ENCODE assay signal across 8 mouse cellular contexts in genomic region chr6:91736471-91736870, GRCm38 (mm10). TPM values are rescaled to one million over a fixed set of nuclear protein-coding genes. Genes with fewer than 3 reads are reported as not detected.
DNase-seq lines count a peak whose midpoint lies in the region; ATAC-seq and TF ChIP-seq lines count a peak whose summit lies in the region.

No protein-coding gene starts in this region.

- no peaks in the 10 kb centered on the region for H3K27me3 ChIP-seq in heart, embryonic 11.5 days (ENCODE audit: control insufficient read depth, insufficient read depth, low read length)
- no peaks in the 10 kb centered on the region for H3K27me3 ChIP-seq in forebrain, embryonic 13.5 days

- H3K4me3 ChIP-seq in heart, embryonic 11.5 days (ENCODE audit: low read depth, low read length), result no peak overlapping the region
- no peak overlapping the region for H3K4me3 ChIP-seq in embryonic fibroblast, embryonic 13.5 days (ENCODE audit: insufficient read depth, low read length)
- no peak overlapping the region for H3K4me3 ChIP-seq in forebrain, embryonic 13.5 days

- H3K9ac ChIP-seq in heart, embryonic 11.5 days (ENCODE audit: low read depth, low read length), result no peak overlapping the region
- H3K9ac ChIP-seq in forebrain, embryonic 13.5 days, result no peak overlapping the region

- H3K27ac ChIP-seq in heart, embryonic 11.5 days (ENCODE audit: low read depth, low read length), result no peak overlapping the region
- H3K27ac ChIP-seq in embryonic fibroblast, embryonic 13.5 days (ENCODE audit: insufficient read depth, low read length), result peak overlapping the region; percentile 21
- H3K27ac ChIP-seq in forebrain, embryonic 13.5 days, result no peak overlapping the region

- H3K4me1 ChIP-seq in heart, embryonic 11.5 days (ENCODE audit: control insufficient read depth, insufficient read depth, low read length), result no peaks in the 10 kb centered on the region
- H3K4me1 ChIP-seq in embryonic fibroblast, embryonic 13.5 days (ENCODE audit: control insufficient read depth, insufficient read depth, low read length), result peaks cover 13% of the 10 kb centered on the region
- peaks cover 13% of the 10 kb centered on the region for H3K4me1 ChIP-seq in forebrain, embryonic 13.5 days

- peaks cover 22% of the 10 kb centered on the region for H3K36me3 ChIP-seq in heart, embryonic 11.5 days (ENCODE audit: control insufficient read depth, insufficient read depth, low read length)
- H3K36me3 ChIP-seq in forebrain, embryonic 13.5 days (ENCODE audit: poor library complexity, severe bottlenecking), result peaks cover 87% of the 10 kb centered on the region

- peak; percentile 99 for DNase-seq in heart, adult 11 months
- peak; percentile 67 for DNase-seq in kidney, adult 18-20 months
- peak; percentile 91 for DNase-seq in lung, postnatal 36 days
- no peak for DNase-seq in cerebellum, postnatal 36 days
- DNase-seq in layer of hippocampus, adult 9-10 months (ENCODE audit: low spot score), result no peak

- no peak for TF ChIP-seq POLR2A in embryonic fibroblast, embryonic 13.5 days (IDR thresholded peaks at IDR 0.05; ENCODE audit: low read depth, low read length)

- ATAC-seq in heart, embryonic 11.5 days (replicated peaks; ENCODE audit: insufficient number of reproducible peaks, low FRiP score, low TSS enrichment), result no peak; the same call in 1 of the 2 replicates
- ATAC-seq in forebrain, embryonic 13.5 days, result no peak

- WGBS in heart, embryonic 11.5 days (ENCODE audit: insufficient replicate concordance), result 51% methylated on average over 5 of the region's 5 CpGs
- WGBS in forebrain, embryonic 13.5 days, result 61% methylated on average over 5 of the region's 5 CpGs

- no peaks in the 10 kb centered on the region for H3K9me3 ChIP-seq in heart, embryonic 11.5 days (replicated peaks; ENCODE audit: control insufficient read depth, low read length)
- H3K9me3 ChIP-seq in forebrain, embryonic 13.5 days (replicated peaks), result no peaks in the 10 kb centered on the region

- no peak for TF ChIP-seq CTCF in embryonic fibroblast, embryonic 13.5 days (IDR thresholded peaks at IDR 0.05; ENCODE audit: borderline replicate concordance, insufficient read depth, low read length)

- no peak overlapping the region for H3K4me2 ChIP-seq in heart, embryonic 11.5 days
- H3K4me2 ChIP-seq in forebrain, embryonic 13.5 days, result no peak overlapping the region

RNA-seq across cellular contexts. Expression of gene Slc6a6, which starts 52.6 kb away (rescaled TPM):
- polyA plus RNA-seq in heart, embryonic 11.5 days (2014; fragmentation: Nextera tagmentation; extraction: Ambion mirVana), result 54.7 and 63.0 TPM in 2 replicates
- 79.8 and 108 TPM in 2 replicates for polyA plus RNA-seq in embryonic fibroblast, embryonic 13.5 days (2011; ENCODE audit: insufficient read length, low read depth, missing spikeins)
- polyA plus RNA-seq in forebrain, embryonic 13.5 days (2015; fragmentation: Nextera tagmentation; extraction: Ambion mirVana), result 68.2 and 73.1 TPM in 2 replicates

Comparison
In these comparisons a context has a peak if more than half of its experiments do, and no peak if none do; other contexts are left out.
1. DNase-seq: peak in heart, adult 11 months (single experiment), kidney, adult 18-20 months (single experiment) and lung, postnatal 36 days (single experiment); none in cerebellum, postnatal 36 days (0 of 2) and layer of hippocampus, adult 9-10 months (single experiment).